Mouse (Mus musculus) left cerebral cortex, postnatal 10 days (tissue): ENCODE data around the gene 1810043G02Rik. TPM values are rescaled to one million over a fixed set of nuclear protein-coding genes. Genes with fewer than 3 reads are reported as not detected.
A peak's percentile ranks its signal among the peaks of the same experiment; 100 is the strongest.
"Not testable (repeated sequence)": the region's sequence is repeated elsewhere in the genome, so short reads cannot be mapped to it uniquely, and the experiment has no call there.

Source experiments
- DNase-seq, 2 experiments: peaks; one replicate each; pipeline ENCODE4 v3.0.0; 2021 to 2022; ENCODE audit warnings: low spot score in 2 of 2, mixed read lengths in 1 of 2; ENCODE audit errors: extremely low spot score in 1 of 2
- intact Hi-C: fragments of 180-260 bp; cut with DNase I; formaldehyde crosslinking; loops from one replicate; pipeline ENCODE4 v1.15.1; 2025
- total RNA-seq, 2 experiments: library from RNA; stranded (reverse); gene quantifications; 2 replicates each; pipeline ENCODE4 v1.2.3; 2021

The 1810043G02Rik gene
- total RNA-seq, 2 experiments from 2014 or later = 31.9 to 37.4 TPM

- intact Hi-C loops = no loop called here
- peak in 1 of 2 experiments; percentile 55 for DNase-seq
Measured at GRCm38 (mm10) chr10:78000200-78000599, 21.9 kb downstream of the 1810043G02Rik start.

GRCm38 (mm10) chr10:78001796-78002195 lies 23.5 kb downstream of the 1810043G02Rik start:
- intact Hi-C loops = no loop called here
- DNase-seq = peak; percentile 76 to 77

- no peak for DNase-seq
- intact Hi-C loops = no loop called here
Measured at GRCm38 (mm10) chr10:78002316-78002715, 24.0 kb downstream of the 1810043G02Rik start.

GRCm38 (mm10) chr10:78004479-78005100 lies 26.3 kb downstream of the 1810043G02Rik start:
- DNase-seq = peak in 1 of 2 experiments; percentile 29
- intact Hi-C loops = no loop called here

- peak in 1 of 2 experiments; percentile 28 for DNase-seq
- intact Hi-C loops = no loop called here
Measured at GRCm38 (mm10) chr10:78005791-78006438, 27.6 kb downstream of the 1810043G02Rik start.

GRCm38 (mm10) chr10:78007203-78007602 lies 28.9 kb downstream of the 1810043G02Rik start:
- intact Hi-C loops = no loop called here

GRCm38 (mm10) chr10:78008169-78008568 lies 29.8 kb downstream of the 1810043G02Rik start:
- peak in 1 of 2 experiments; percentile 17 for DNase-seq
- intact Hi-C loops = no loop called here

More at GRCm38 (mm10) chr10:78007203-78007602, 28.9 kb downstream of the 1810043G02Rik start:
- DNase-seq = no peak

- intact Hi-C loops = no loop called here
- DNase-seq = peak; percentile 88 to 97
Measured at GRCm38 (mm10) chr10:78009184-78009944, 31.0 kb downstream of the 1810043G02Rik start.

GRCm38 (mm10) chr10:78009945-78010293 lies 31.6 kb downstream of the 1810043G02Rik start, which contains the start of gene Pfkl:
TSS of gene Pfkl (minus strand) at chr10:78010083.
- intact Hi-C loops = no loop called here
- no peak for DNase-seq

GRCm38 (mm10) chr10:78010335-78010734 lies 32.0 kb downstream of the 1810043G02Rik start:
- DNase-seq = no peak
- intact Hi-C loops = no loop called here

GRCm38 (mm10) chr10:78011116-78011515 lies 32.8 kb downstream of the 1810043G02Rik start:
- intact Hi-C loops, DNase-seq: not testable (repeated sequence)

- intact Hi-C loops = no loop called here
- no peak for DNase-seq
Measured at GRCm38 (mm10) chr10:78012661-78013495, 34.6 kb downstream of the 1810043G02Rik start.

- DNase-seq = no peak
- intact Hi-C loops = no loop called here
Measured at GRCm38 (mm10) chr10:78015489-78015888, 37.2 kb downstream of the 1810043G02Rik start.

GRCm38 (mm10) chr10:78016366-78016765 lies 38.0 kb downstream of the 1810043G02Rik start:
- DNase-seq = no peak
- intact Hi-C loops = no loop called here

GRCm38 (mm10) chr10:78018797-78019203 lies 40.5 kb downstream of the 1810043G02Rik start:
- DNase-seq = peak in 1 of 2 experiments; percentile 86
- intact Hi-C loops = no loop called here

- no peak for DNase-seq
- intact Hi-C loops = no loop called here
Measured at GRCm38 (mm10) chr10:78019291-78019690, 41.0 kb downstream of the 1810043G02Rik start.

- intact Hi-C loops, DNase-seq: not testable (repeated sequence)
Measured at GRCm38 (mm10) chr10:78019984-78020383, 41.7 kb downstream of the 1810043G02Rik start.

- intact Hi-C loops = loop anchor here (5.0 kb wide), 1 partner anchor 137 kb away; no protein-coding TSS in a partner anchor
- not testable (repeated sequence) for DNase-seq
Measured at GRCm38 (mm10) chr10:78025453-78025852, 47.1 kb downstream of the 1810043G02Rik start.
